Mouse (Mus musculus) embryonic facial prominence, embryonic 11.5 days (tissue): ENCODE data around the gene Casd1. TPM values are rescaled to one million over a fixed set of nuclear protein-coding genes. Genes with fewer than 3 reads are reported as not detected.
A peak's percentile ranks its signal among the peaks of the same experiment; 100 is the strongest.

Experiments used
- ATAC-seq: fragments of 200-750 bp; cut with Nextera tagmentation; replicated peaks from 2 replicates; pipeline ENCODE4 v1.8.0; 2017; ENCODE audit warnings: low read depth; ENCODE audit not compliant: insufficient number of reproducible peaks, low FRiP score, low TSS enrichment
- DNase-seq: peaks from one replicate; pipeline ENCODE4 v3.0.0-alpha.2; 2015; ENCODE audit warnings: low spot score
- H3K27ac ChIP-seq: fragments of 300-500 bp; sonication (generic); replicated peaks from 2 replicates; pipeline ENCODE4 v1.5.1; 2014; ENCODE audit warnings: mild to moderate bottlenecking, low read depth, low read length, control low read depth
- H3K27me3 ChIP-seq: fragments of 300-500 bp; sonication (generic); 2 replicates; pipeline ENCODE4 v1.6.1; 2014; ENCODE audit warnings: mild to moderate bottlenecking, low read length, moderate library complexity, mixed read lengths; ENCODE audit not compliant: control insufficient read depth, insufficient read depth
- H3K36me3 ChIP-seq: fragments of 300-500 bp; sonication (generic); replicated peaks from 2 replicates; pipeline ENCODE4 v1.6.1; 2014; ENCODE audit warnings: low read depth, mild to moderate bottlenecking, low read length, moderate library complexity, mixed read lengths; ENCODE audit not compliant: control insufficient read depth, insufficient read depth
- H3K4me1 ChIP-seq: fragments of 300-500 bp; sonication (generic); 2 replicates; pipeline ENCODE4 v1.6.1; 2014; ENCODE audit warnings: low read length, mixed read lengths; ENCODE audit not compliant: control insufficient read depth, insufficient read depth
- H3K4me2 ChIP-seq: fragments of 300-500 bp; sonication (generic); 2 replicates; pipeline ENCODE4 v1.6.1; 2014; ENCODE audit warnings: low read depth, mild to moderate bottlenecking, control low read depth, low read length, moderate library complexity
- H3K4me3 ChIP-seq: fragments of 300-500 bp; sonication (generic); 2 replicates; pipeline ENCODE4 v1.5.1; 2014; ENCODE audit warnings: low read depth, low read length, control low read depth
- H3K9ac ChIP-seq: fragments of 300-500 bp; sonication (generic); replicated peaks from 2 replicates; pipeline ENCODE4 v1.6.1; 2014; ENCODE audit warnings: mild to moderate bottlenecking, control low read depth, low read length
- H3K9me3 ChIP-seq: fragments of 300-500 bp; sonication (generic); replicated peaks from 2 replicates; pipeline ENCODE4 v1.6.1; 2016; ENCODE audit warnings: mild to moderate bottlenecking, low read length, inconsistent platforms, mixed read lengths; ENCODE audit not compliant: control insufficient read depth
- WGBS: fragments of 180-500 bp; shearing (Covaris S2); extraction: QIAGEN DNeasy Blood & Tissue Kit; methylation state at CpG from one replicate; pipeline ENCODE4 v1.1.7; 2014; 5-methylcytosine and 5-hydroxymethylcytosine counted together
- polyA plus RNA-seq: library from polyadenylated mRNA; unstranded; fragments of >200 nt; fragmentation: Nextera tagmentation; extraction: Ambion mirVana; gene quantifications from 2 replicates; pipeline ENCODE4 v1.2.1, GENCODE M21; 2014

Gene Casd1
- polyA plus RNA-seq, 1 experiment from 2014 or later = 61.6 TPM

GRCm38 (mm10) chr6:4597711-4598110 lies 2.9 kb upstream of the Casd1 start:
- Histone ChIP-seq H3K36me3 (no peaks in the 10 kb centered on the region), H3K9ac (no peak overlapping the region), H3K27me3 (no peaks in the 10 kb centered on the region), H3K4me3 (no peak overlapping the region), H3K9me3 (no peaks in the 10 kb centered on the region), H3K4me2 (no peak overlapping the region), H3K27ac (no peak overlapping the region), H3K4me1 (no peaks in the 10 kb centered on the region)
- WGBS = 77% methylated on average over 4 of the region's 4 CpGs
- DNase-seq (no peak), ATAC-seq (no peak)

- Histone ChIP-seq H3K36me3 (no peaks in the 10 kb centered on the region), H3K27me3 (no peaks in the 10 kb centered on the region), H3K4me3 (peak overlapping the region; percentile 75), H3K27ac (peak overlapping the region; percentile 96), H3K4me2 (peak overlapping the region; percentile 96), H3K4me1 (no peaks in the 10 kb centered on the region), H3K9me3 (no peaks in the 10 kb centered on the region), H3K9ac (peak overlapping the region; percentile 98)
- ATAC-seq (peak; percentile 32), DNase-seq (no peak)
- 26% methylated on average over 7 of the region's 7 CpGs for WGBS
Measured at GRCm38 (mm10) chr6:4600085-4600657, 468 bp upstream of the Casd1 start.

GRCm38 (mm10) chr6:4601297-4601931 lies 775 bp downstream of the Casd1 start:
- Histone ChIP-seq H3K4me2 (peak overlapping the region; percentile 96), H3K27me3 (no peaks in the 10 kb centered on the region), H3K9me3 (no peaks in the 10 kb centered on the region), H3K36me3 (no peaks in the 10 kb centered on the region), H3K4me3 (peak overlapping the region; percentile 75), H3K4me1 (no peaks in the 10 kb centered on the region), H3K27ac (peak overlapping the region; percentile 96), H3K9ac (peak overlapping the region; percentile 98)
- 3% methylated on average over 39 of the region's 58 CpGs for WGBS
- ATAC-seq = peak; percentile 61; the same call in 1 of the 2 replicates
- DNase-seq = peak; percentile 60

GRCm38 (mm10) chr6:4602012-4602411 lies 1.4 kb downstream of the Casd1 start:
- 0 out of 2 replicates have a peak overlapping the region, but pooled peaks have one; percentile 2 for H3K4me2 ChIP-seq
- no peaks in the 10 kb centered on the region for H3K36me3 ChIP-seq
- no peak for ATAC-seq
- H3K4me1 ChIP-seq = no peaks in the 10 kb centered on the region
- no peak overlapping the region for H3K9ac ChIP-seq
- no peak for DNase-seq
- peak overlapping the region; percentile 75; the same call in 1 of the 2 replicates for H3K4me3 ChIP-seq
- 37% methylated on average over 5 of the region's 5 CpGs for WGBS
- H3K27me3 ChIP-seq = no peaks in the 10 kb centered on the region
- no peaks in the 10 kb centered on the region for H3K9me3 ChIP-seq
- H3K27ac ChIP-seq = no peak overlapping the region

- Histone ChIP-seq H3K27me3 (no peaks in the 10 kb centered on the region), H3K36me3 (no peaks in the 10 kb centered on the region), H3K4me1 (no peaks in the 10 kb centered on the region), H3K9me3 (no peaks in the 10 kb centered on the region), H3K4me2 (no peak overlapping the region), H3K4me3 (no peak overlapping the region), H3K9ac (no peak overlapping the region), H3K27ac (no peak overlapping the region)
- no peak for DNase-seq
- ATAC-seq = 0 out of 2 replicates have a peak, but pooled peaks have one; percentile 39
- WGBS = 85% methylated on average over 4 of the region's 4 CpGs
Measured at GRCm38 (mm10) chr6:4606394-4606793, 5.8 kb downstream of the Casd1 start.

GRCm38 (mm10) chr6:4610216-4610896 lies 9.7 kb downstream of the Casd1 start:
- H3K9ac ChIP-seq = no peak overlapping the region
- H3K4me2 ChIP-seq = no peak overlapping the region
- no peak overlapping the region for H3K4me3 ChIP-seq
- 84% methylated on average over 4 of the region's 4 CpGs for WGBS
- no peak for DNase-seq
- no peak for ATAC-seq
- no peaks in the 10 kb centered on the region for H3K27me3 ChIP-seq
- H3K4me1 ChIP-seq = no peaks in the 10 kb centered on the region
- H3K27ac ChIP-seq = no peak overlapping the region
- peaks cover 3% of the 10 kb centered on the region; the same call in 1 of the 2 replicates for H3K36me3 ChIP-seq
- no peaks in the 10 kb centered on the region for H3K9me3 ChIP-seq

GRCm38 (mm10) chr6:4611853-4612252 lies 11.2 kb downstream of the Casd1 start:
- H3K27me3 ChIP-seq = no peaks in the 10 kb centered on the region
- no peaks in the 10 kb centered on the region for H3K4me1 ChIP-seq
- no peak overlapping the region for H3K4me3 ChIP-seq
- 88% methylated on average over 4 of the region's 4 CpGs for WGBS
- no peaks in the 10 kb centered on the region for H3K9me3 ChIP-seq
- no peak for DNase-seq
- no peak overlapping the region for H3K4me2 ChIP-seq
- no peak overlapping the region for H3K27ac ChIP-seq
- ATAC-seq = no peak
- peaks cover 3% of the 10 kb centered on the region; the same call in 1 of the 2 replicates for H3K36me3 ChIP-seq
- H3K9ac ChIP-seq = no peak overlapping the region

GRCm38 (mm10) chr6:4612431-4612830 lies 11.8 kb downstream of the Casd1 start:
- 90% methylated on average over 7 of the region's 7 CpGs for WGBS
- H3K4me2 ChIP-seq = no peak overlapping the region
- H3K9me3 ChIP-seq = no peaks in the 10 kb centered on the region
- no peak for DNase-seq
- H3K27ac ChIP-seq = no peak overlapping the region
- H3K4me1 ChIP-seq = no peaks in the 10 kb centered on the region
- no peak overlapping the region for H3K4me3 ChIP-seq
- no peak overlapping the region for H3K9ac ChIP-seq
- ATAC-seq = no peak
- H3K27me3 ChIP-seq = no peaks in the 10 kb centered on the region
- H3K36me3 ChIP-seq = peaks cover 3% of the 10 kb centered on the region; the same call in 1 of the 2 replicates
